Mouse (Mus musculus): ENCODE results near the gene Anp32a. TPM values are rescaled to one million over a fixed set of nuclear protein-coding genes. Genes with fewer than 3 reads are reported as not detected.

The Anp32a gene
- polyA plus RNA-seq, 1 experiment from 2014 or later, result 292 TPM

DNA sequence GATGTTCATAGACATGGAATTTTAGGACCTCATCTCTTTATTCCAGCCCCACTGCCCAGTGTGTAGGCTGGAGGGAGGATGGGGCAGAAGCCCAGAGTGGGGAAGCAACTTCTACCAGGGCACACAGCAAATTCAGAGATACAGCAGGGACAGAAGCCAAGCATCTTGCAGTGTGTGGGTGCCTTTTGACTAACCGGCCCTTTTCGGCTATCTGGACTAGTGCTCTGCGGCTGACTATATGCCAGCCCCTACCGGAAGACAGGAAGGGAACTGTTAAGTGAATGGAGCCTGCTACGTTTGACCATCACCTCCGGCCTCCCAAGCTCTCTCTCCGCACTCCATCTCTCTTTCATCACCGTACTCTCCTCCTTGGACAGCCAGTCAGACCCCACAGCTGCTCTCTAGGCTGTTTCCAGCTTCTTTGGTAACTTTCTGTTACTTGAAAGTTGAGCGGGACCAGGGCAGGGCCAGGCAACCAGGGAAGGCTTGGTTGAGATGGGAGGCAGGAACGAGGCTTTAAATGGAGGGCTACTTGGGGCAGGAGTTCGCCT, 21.8 kb downstream of the Anp32a start:
- Histone ChIP-seq H3K27ac (peak overlapping the region; percentile 79), H3K27me3 (no peaks in the 10 kb centered on the region), H3K4me2 (peak overlapping the region; percentile 62), H3K36me3 (peaks cover 12% of the 10 kb centered on the region; the same call in 1 of the 2 replicates), H3K9me3 (no peaks in the 10 kb centered on the region), H3K9ac (peak overlapping the region; percentile 68), H3K4me1 (peaks cover 98% of the 10 kb centered on the region), H3K4me3 (peak overlapping the region; percentile 33; the same call in 1 of the 2 replicates)
- ATAC-seq (ENCODE audit: insufficient number of reproducible peaks, insufficient read depth, low FRiP score, low TSS enrichment, low read depth), result no peak
- 34% methylated on average over 11 of the region's 11 CpGs for WGBS

DNA sequence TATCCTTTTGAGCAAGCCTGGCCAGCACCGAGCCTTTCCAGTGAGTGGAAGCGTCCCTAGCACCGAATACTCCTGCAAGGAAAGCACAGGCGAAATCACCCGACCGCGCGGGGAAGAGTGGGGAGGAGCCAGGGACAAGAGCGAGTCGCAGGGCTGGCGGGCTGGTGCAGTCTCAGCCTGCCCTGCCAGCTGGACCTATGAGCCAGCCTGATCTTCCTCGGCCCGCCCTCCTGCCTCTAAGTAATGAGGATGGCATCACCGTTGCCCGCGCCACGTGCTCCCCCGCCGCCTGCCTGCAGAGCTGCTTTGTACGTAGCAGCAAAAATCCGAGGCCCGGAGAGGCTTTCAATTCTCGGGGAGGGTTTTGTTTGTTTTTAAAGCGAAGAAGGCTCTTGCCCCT, 22.5 kb downstream of the Anp32a start:
- peak overlapping the region; percentile 62 for H3K4me2 ChIP-seq
- under 1% methylated on average over 24 of the region's 24 CpGs for WGBS
- no peaks in the 10 kb centered on the region for H3K9me3 ChIP-seq
- peak overlapping the region; percentile 68 for H3K9ac ChIP-seq
- peak overlapping the region; percentile 33 for H3K4me3 ChIP-seq
- ATAC-seq (ENCODE audit: insufficient number of reproducible peaks, insufficient read depth, low FRiP score, low TSS enrichment, low read depth), result peak; percentile 83
- no peaks in the 10 kb centered on the region for H3K27me3 ChIP-seq
- H3K36me3 ChIP-seq, result peaks cover 10% of the 10 kb centered on the region; the same call in 1 of the 2 replicates
- peak overlapping the region; percentile 79 for H3K27ac ChIP-seq
- peaks cover 99% of the 10 kb centered on the region for H3K4me1 ChIP-seq

DNA sequence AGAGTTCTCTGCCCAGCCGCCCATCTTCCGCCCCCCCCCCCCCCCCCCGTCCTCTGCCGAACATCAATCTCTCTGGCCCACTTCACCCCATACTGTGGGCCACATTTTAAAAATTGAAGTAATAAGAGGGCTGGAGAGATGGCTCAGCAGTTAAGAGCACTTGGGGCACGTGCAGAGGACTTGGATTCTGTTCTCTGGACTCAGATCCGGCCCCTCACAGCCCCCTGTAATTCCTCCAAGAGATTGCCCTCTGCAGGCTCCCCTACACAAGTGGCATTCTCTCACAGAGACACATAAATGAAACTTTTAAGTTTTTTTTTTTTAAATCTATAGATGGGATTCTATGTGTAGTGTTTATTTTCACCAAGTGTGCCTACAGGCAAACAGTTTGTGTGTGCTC, 23.1 kb downstream of the Anp32a start:
- Histone ChIP-seq H3K27ac (peak overlapping the region; percentile 79; the same call in 1 of the 2 replicates), H3K4me3 (no peak overlapping the region), H3K9ac (peak overlapping the region; percentile 68), H3K4me2 (peak overlapping the region; percentile 62), H3K36me3 (peaks cover 4% of the 10 kb centered on the region; the same call in 1 of the 2 replicates), H3K4me1 (peaks cover 100% of the 10 kb centered on the region), H3K9me3 (no peaks in the 10 kb centered on the region), H3K27me3 (no peaks in the 10 kb centered on the region)
- whole genome bisulfite sequencing, result 27% methylated on average over 6 of the region's 6 CpGs
- ATAC-seq (ENCODE audit: insufficient number of reproducible peaks, insufficient read depth, low FRiP score, low TSS enrichment, low read depth), result no peak

DNA sequence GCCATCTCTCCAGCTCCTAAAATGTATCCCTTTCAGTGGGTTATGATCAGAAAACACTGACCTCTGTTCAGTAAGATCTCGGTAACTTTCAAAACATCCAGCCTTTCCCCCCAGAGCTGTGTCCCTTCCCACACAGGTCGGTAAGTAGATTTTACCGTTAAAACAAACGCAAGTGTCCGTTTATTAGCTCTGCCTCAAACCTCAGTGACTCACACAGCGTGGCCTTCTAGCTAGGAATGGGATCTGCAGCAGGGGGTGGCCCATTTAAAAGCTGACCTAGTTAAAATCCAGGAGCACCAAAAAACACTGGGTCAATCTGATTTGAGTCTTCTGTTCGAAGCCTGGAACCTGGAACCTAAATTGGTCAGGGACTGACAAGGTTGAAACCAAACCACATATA, 23.7 kb downstream of the Anp32a start:
- Histone ChIP-seq H3K4me1 (peaks cover 99% of the 10 kb centered on the region), H3K27me3 (no peaks in the 10 kb centered on the region), H3K9me3 (no peaks in the 10 kb centered on the region), H3K4me2 (no peak overlapping the region), H3K36me3 (no peaks in the 10 kb centered on the region; the same call in 1 of the 2 replicates), H3K9ac (no peak overlapping the region), H3K27ac (no peak overlapping the region), H3K4me3 (no peak overlapping the region)
- ATAC-seq (ENCODE audit: insufficient number of reproducible peaks, insufficient read depth, low FRiP score, low TSS enrichment, low read depth), result no peak
- 62% methylated on average over 7 of the region's 7 CpGs for WGBS

DNA sequence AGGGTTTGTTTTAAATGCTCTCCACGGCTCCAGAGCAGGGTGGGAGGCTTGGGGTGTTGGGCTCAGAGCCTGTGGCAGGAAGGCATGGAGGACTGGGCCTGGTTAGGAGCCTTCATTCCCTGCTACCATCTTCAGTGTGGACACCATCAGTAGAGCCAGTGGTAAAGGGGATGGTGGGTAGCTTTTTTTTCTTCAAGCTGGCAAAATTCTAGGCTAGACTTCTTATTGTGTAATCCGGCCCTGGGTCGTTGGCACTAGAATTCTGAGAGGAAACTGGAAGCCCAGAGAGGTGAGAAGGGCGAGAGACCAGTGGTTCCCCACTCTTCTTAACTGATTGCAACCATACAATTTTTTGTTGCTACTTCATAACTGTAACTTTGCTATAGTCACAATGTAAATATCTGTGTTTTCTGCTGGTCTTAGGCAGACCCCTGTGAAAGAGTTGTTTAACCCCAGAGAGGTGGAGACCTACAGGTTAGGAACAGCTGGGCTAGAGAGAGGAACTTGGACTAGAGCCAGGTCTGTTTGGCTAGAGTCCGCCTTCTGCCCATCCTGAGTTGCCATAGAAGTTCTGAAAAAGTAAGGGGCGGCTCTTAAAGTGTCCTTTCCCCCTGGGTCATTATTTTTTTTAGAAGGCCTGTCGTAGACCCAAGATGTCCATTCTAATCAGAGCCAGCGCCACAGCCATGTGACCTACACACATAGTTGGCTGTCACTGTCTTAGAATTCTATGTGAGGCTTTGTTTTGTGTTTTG, 24.4 kb downstream of the Anp32a start:
- H3K4me1 ChIP-seq, result peaks cover 99% of the 10 kb centered on the region
- 72% methylated on average over 8 of the region's 8 CpGs for WGBS
- H3K27ac ChIP-seq, result no peak overlapping the region
- H3K36me3 ChIP-seq, result no peaks in the 10 kb centered on the region
- ATAC-seq (ENCODE audit: insufficient number of reproducible peaks, insufficient read depth, low FRiP score, low TSS enrichment, low read depth), result no peak
- no peak overlapping the region for H3K4me2 ChIP-seq
- no peak overlapping the region for H3K4me3 ChIP-seq
- H3K9ac ChIP-seq, result no peak overlapping the region
- no peaks in the 10 kb centered on the region for H3K27me3 ChIP-seq
- H3K9me3 ChIP-seq, result no peaks in the 10 kb centered on the region

DNA sequence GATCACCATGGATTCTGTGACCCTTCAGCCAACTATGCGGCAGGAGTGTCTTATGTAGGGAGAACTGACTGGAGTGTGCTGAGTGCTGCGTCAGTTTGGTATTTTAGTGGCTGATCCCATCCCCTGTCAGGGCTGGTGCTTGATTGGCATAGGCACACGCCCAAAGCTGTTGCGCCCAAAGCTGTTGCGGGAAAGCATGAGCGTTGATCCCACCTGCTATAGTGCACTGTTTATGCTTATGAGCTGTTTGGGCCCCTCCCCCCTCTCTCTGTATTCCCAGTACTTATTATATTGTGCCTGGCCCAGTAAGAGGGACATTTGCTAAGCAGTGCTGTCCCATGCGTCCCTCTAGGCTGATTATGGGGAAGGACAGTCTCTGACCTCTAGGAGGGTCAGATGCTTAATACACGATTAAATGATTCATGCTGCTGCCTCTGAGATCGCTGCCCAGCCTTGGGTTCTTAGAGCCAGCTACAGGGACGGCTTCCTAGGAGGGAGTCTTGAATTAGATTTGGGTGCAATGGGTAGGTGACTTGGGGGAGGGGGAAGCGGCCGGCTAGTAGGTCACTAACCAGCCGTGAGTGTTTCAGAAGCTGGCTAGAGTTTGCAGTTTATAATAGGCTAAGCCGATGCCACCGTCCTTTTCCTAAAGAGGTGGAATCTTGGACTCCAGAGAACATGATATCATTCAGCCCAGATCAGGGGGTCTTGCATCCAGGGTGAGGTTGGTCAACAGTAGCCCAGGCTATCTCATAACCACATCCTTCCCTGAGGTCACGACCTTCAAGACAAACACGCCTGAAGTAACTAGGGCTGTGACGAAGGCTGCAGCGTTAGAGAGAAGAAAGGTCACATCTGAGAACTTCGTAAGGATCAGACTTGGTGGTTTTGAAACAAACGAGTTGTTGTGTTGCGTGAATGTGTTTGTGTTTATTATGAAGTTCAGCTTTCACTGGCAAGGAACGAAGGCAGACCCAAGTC, 25.7 kb downstream of the Anp32a start:
- 62% methylated on average over 23 of the region's 23 CpGs for WGBS
- peaks cover 91% of the 10 kb centered on the region for H3K4me1 ChIP-seq
- peak overlapping the region; percentile 51; the same call in 1 of the 2 replicates for H3K27ac ChIP-seq
- H3K27me3 ChIP-seq, result no peaks in the 10 kb centered on the region
- H3K4me3 ChIP-seq, result no peak overlapping the region
- H3K4me2 ChIP-seq, result no peak overlapping the region
- H3K9me3 ChIP-seq, result no peaks in the 10 kb centered on the region
- no peak overlapping the region; the same call in 1 of the 2 replicates for H3K9ac ChIP-seq
- ATAC-seq (ENCODE audit: insufficient number of reproducible peaks, insufficient read depth, low FRiP score, low TSS enrichment, low read depth), result no peak
- H3K36me3 ChIP-seq, result peaks cover 6% of the 10 kb centered on the region

DNA sequence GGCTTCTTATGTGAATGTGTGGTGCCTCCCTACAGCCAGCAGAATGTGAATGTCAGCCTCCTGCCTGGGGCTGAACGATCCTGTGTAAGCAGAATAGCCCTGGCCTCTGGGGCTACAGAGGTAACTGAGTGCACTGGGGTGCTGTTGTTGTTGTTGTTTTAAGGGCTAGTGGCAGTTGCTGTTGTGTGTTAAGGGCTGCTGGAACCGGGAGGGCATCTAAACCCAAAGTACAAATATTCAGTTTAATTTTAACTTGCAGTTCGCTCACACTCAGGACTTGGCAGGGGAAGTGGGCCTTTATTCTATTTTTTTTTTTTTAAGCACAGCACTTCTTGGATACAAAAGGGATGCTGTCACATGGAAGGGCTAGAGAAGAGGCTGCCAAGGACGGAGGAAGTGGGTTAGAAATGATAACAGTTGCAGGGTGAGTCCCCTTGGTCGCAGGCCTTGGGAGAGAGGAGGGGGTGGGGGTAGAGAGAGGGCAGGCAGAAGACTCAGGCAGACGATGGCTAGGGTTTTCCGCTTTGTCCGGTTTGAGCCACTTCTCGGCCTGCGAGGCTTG, 26.5 kb downstream of the Anp32a start:
- Histone ChIP-seq H3K9me3 (no peaks in the 10 kb centered on the region), H3K4me1 (peaks cover 83% of the 10 kb centered on the region), H3K27me3 (no peaks in the 10 kb centered on the region), H3K4me3 (no peak overlapping the region), H3K4me2 (no peak overlapping the region), H3K27ac (peak overlapping the region; percentile 51), H3K36me3 (peaks cover 14% of the 10 kb centered on the region), H3K9ac (no peak overlapping the region; the same call in 1 of the 2 replicates)
- WGBS, result 50% methylated on average over 10 of the region's 10 CpGs
- ATAC-seq (ENCODE audit: insufficient number of reproducible peaks, insufficient read depth, low FRiP score, low TSS enrichment, low read depth), result no peak

DNA sequence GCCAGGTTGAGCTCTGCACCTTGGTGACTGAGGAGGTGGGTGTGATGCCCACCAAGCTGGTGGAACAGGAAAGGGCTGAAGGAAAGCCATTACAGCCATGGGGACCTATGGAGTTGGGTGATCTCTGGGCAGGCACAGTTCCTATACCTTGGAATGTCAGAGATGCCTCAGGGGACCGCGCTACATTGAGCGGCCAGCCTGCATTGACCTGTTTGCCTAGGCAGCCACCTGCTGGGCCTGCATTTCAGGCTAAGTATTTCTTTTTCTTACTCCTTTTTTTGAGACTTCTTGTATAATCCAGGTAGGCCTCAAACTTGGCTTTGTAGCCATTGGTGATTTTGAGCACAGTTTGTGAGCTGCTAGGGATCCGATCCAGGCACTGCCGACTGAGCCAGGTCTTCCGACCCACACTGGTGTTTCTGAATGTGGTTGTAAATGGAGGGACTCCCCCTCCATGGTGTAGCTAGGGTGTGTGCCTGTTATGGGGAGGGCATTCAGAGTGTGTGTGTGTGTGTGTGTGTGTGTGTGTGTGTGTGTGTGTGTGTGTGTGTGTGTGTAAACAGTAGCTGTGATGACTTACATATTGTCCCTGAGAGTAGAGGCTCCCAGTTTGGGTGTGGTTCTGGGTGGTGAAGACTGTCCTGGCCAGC, 27.3 kb downstream of the Anp32a start:
- Histone ChIP-seq H3K4me1 (peaks cover 75% of the 10 kb centered on the region), H3K4me2 (no peak overlapping the region)

DNA sequence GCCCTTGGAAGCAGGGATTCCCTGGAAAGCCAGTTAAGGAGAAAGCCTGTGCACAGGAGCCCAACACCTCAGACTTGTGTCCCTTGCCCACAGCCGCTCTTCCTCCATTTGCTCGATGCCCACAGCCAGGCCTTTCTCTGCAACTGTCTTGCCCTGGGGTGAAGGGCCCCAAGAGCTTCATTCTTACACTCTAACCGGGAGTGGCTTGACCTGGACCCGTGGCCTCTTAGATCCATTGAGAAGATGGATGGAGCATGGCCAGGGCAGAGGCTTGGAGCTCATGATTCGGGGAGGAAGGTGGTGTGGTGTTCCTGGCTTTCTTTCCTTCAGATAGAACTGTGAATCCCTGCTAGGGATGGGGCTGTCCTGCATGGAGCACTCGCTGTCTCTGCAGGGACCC, 28.1 kb downstream of the Anp32a start:
- H3K4me2 ChIP-seq, result no peak overlapping the region
- peaks cover 30% of the 10 kb centered on the region for H3K36me3 ChIP-seq
- no peak for ATAC-seq (ENCODE audit: insufficient number of reproducible peaks, insufficient read depth, low FRiP score, low TSS enrichment, low read depth)
- no peak overlapping the region for H3K4me3 ChIP-seq
- no peaks in the 10 kb centered on the region for H3K9me3 ChIP-seq
- H3K27me3 ChIP-seq, result no peaks in the 10 kb centered on the region
- no peak overlapping the region for H3K9ac ChIP-seq
- WGBS, result 79% methylated on average over 6 of the region's 6 CpGs
- H3K4me1 ChIP-seq, result peaks cover 67% of the 10 kb centered on the region
- H3K27ac ChIP-seq, result 0 out of 2 replicates have a peak overlapping the region, but pooled peaks have one; percentile 13

More for the DNA sequence above, 27.3 kb downstream of the Anp32a start:
- no peaks in the 10 kb centered on the region for H3K9me3 ChIP-seq
- 80% methylated on average over 6 of the region's 6 CpGs for WGBS
- H3K36me3 ChIP-seq, result peaks cover 22% of the 10 kb centered on the region
- ATAC-seq (ENCODE audit: insufficient number of reproducible peaks, insufficient read depth, low FRiP score, low TSS enrichment, low read depth), result no peak
- H3K9ac ChIP-seq, result no peak overlapping the region
- no peaks in the 10 kb centered on the region for H3K27me3 ChIP-seq
- peak overlapping the region; percentile 33; the same call in 1 of the 2 replicates for H3K27ac ChIP-seq
- H3K4me3 ChIP-seq, result no peak overlapping the region

DNA sequence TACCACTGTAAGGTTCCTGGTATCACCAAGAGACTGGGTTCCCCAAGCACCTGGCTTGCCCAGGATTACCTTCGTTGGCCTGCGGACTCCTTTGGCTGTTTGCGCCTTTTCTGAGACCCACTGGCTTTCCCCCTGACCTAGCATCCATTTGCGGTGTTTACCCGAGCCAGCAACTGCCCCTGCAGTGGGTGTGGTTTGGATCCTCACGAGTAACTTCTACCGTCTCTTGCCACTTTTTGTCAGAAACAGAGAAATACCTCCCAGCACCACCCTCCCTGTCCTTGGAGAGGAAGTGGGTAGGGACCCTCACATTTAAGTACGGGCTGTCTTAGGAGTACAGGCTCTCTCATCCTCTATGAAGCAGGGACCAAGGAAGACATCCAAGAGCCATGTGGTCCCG, 29.1 kb downstream of the Anp32a start:
- Histone ChIP-seq H3K27ac (no peak overlapping the region), H3K27me3 (no peaks in the 10 kb centered on the region), H3K9me3 (no peaks in the 10 kb centered on the region), H3K36me3 (peaks cover 38% of the 10 kb centered on the region), H3K4me1 (peaks cover 57% of the 10 kb centered on the region), H3K4me2 (no peak overlapping the region), H3K4me3 (no peak overlapping the region), H3K9ac (no peak overlapping the region)
- 69% methylated on average over 9 of the region's 9 CpGs for WGBS
- ATAC-seq (ENCODE audit: insufficient number of reproducible peaks, insufficient read depth, low FRiP score, low TSS enrichment, low read depth), result no peak

Measured in embryonic facial prominence, embryonic 13.5 days (tissue).